In genomic region chr1:150681433-150681832, GRCm38 (mm10) we compare ENCODE assay signal across 18 mouse cellular contexts.
DNase-seq lines count a peak whose midpoint lies in the region; ATAC-seq and TF ChIP-seq lines count a peak whose summit lies in the region.
"Had no signal": no experiment of that assay in that cellular context is flagged by ENCODE, and none has a peak within 500 bp of the region (broad histone marks: within the 10 kb centered on the region; RNA-seq: fewer than 3 reads in every experiment).

No protein-coding gene starts in this region.

- TF ChIP-seq CTCF in forebrain, postnatal 0 days (IDR thresholded peaks at IDR 0.05; ENCODE audit: low read depth) = no peak
- TF ChIP-seq CTCF in left cerebral cortex, adult 2 months (IDR thresholded peaks at IDR 0.05) = no peak

- H3K27ac ChIP-seq in forebrain, postnatal 0 days (ENCODE audit: low read depth, low read length) = 0 out of 2 replicates have a peak overlapping the region, but pooled peaks have one; percentile 0
- H3K27ac ChIP-seq in forebrain, embryonic 13.5 days = no peak overlapping the region
- H3K27ac ChIP-seq in left cerebral cortex, adult 2 months = no peak overlapping the region
- H3K27ac ChIP-seq in limb, embryonic 12.5 days = 0 out of 2 replicates have a peak overlapping the region, but pooled peaks have one; percentile 8
- H3K27ac ChIP-seq: heart, embryonic 15.5 days; hindbrain, embryonic 12.5 days; macrophage had no signal

- no peaks in the 10 kb centered on the region for H3K4me1 ChIP-seq in forebrain, postnatal 0 days (ENCODE audit: insufficient read depth)
- H3K4me1 ChIP-seq in forebrain, embryonic 13.5 days = no peaks in the 10 kb centered on the region
- H3K4me1 ChIP-seq in limb, embryonic 12.5 days (replicated peaks) = peaks cover 33% of the 10 kb centered on the region
- H3K4me1 ChIP-seq: heart, embryonic 15.5 days; hindbrain, embryonic 12.5 days had no signal

- intact Hi-C loops in left cerebral cortex, adult 2 months (cut with DNase I) = no loop called here

- 0 out of 2 replicates have a peak overlapping the region, but pooled peaks have one; percentile 21 for H3K4me2 ChIP-seq in forebrain, postnatal 0 days (ENCODE audit: low read depth)
- H3K4me2 ChIP-seq in forebrain, embryonic 13.5 days = no peak overlapping the region
- no peak overlapping the region for H3K4me2 ChIP-seq in limb, embryonic 12.5 days
- H3K4me2 ChIP-seq: embryonic facial prominence, embryonic 13.5 days; heart, embryonic 15.5 days; hindbrain, embryonic 12.5 days had no signal

- ATAC-seq in forebrain, postnatal 0 days = peak; percentile 40; the same call in 1 of the 2 replicates
- no peak for ATAC-seq in forebrain, embryonic 13.5 days
- ATAC-seq in limb, embryonic 12.5 days (ENCODE audit: insufficient number of reproducible peaks, insufficient read depth, low FRiP score, low TSS enrichment, low read depth) = no peak
- ATAC-seq: activated CD4-positive, CD25-positive, alpha-beta regulatory T cell, adult 4 months; intestine, postnatal 0 days; Patski had no signal

- H3K9ac ChIP-seq in forebrain, postnatal 0 days = no peak overlapping the region
- no peak overlapping the region for H3K9ac ChIP-seq in forebrain, embryonic 13.5 days
- H3K9ac ChIP-seq in limb, embryonic 12.5 days (replicated peaks) = no peak overlapping the region
- H3K9ac ChIP-seq: embryonic facial prominence, embryonic 13.5 days; heart, embryonic 15.5 days; hindbrain, embryonic 12.5 days had no signal

- H3K36me3 ChIP-seq in forebrain, postnatal 0 days (ENCODE audit: insufficient read depth) = no peaks in the 10 kb centered on the region
- no peaks in the 10 kb centered on the region for H3K36me3 ChIP-seq in forebrain, embryonic 13.5 days (ENCODE audit: poor library complexity, severe bottlenecking)
- H3K36me3 ChIP-seq in limb, embryonic 12.5 days = peaks cover 42% of the 10 kb centered on the region
- H3K36me3 ChIP-seq: hindbrain, embryonic 12.5 days had no signal

- 0 out of 2 replicates have a peak overlapping the region, but pooled peaks have one; percentile 15 for H3K4me3 ChIP-seq in forebrain, postnatal 0 days (ENCODE audit: low read depth, low read length)
- H3K4me3 ChIP-seq in forebrain, embryonic 13.5 days = no peak overlapping the region
- peak overlapping the region; percentile 28 for H3K4me3 ChIP-seq in left cerebral cortex, adult 2 months
- no peak overlapping the region for H3K4me3 ChIP-seq in limb, embryonic 12.5 days (replicated peaks)
- H3K4me3 ChIP-seq: embryonic facial prominence, embryonic 13.5 days; heart, embryonic 15.5 days; hindbrain, embryonic 12.5 days had no signal

- DNase-seq in forebrain, postnatal 0 days = peak; percentile 35
- no peak for DNase-seq in left cerebral cortex, adult 2 months (ENCODE audit: extremely low spot score in 1 of 2, low spot score in 2 of 2)
- DNase-seq in left cerebral cortex, adult 18-20 months (ENCODE audit: low spot score in 2 of 2) = no peak
- DNase-seq in brain, embryonic 18.5 days (ENCODE audit: low read depth, low spot score) = peak; percentile 18
- DNase-seq in testis, postnatal 14 days (ENCODE audit: low spot score) = no peak
- no peak for DNase-seq in ovary, adult 18-20 months (ENCODE audit: low spot score)
- DNase-seq: adrenal gland, postnatal 14 days; heart, adult 18-20 months; lung, adult 2 months had no signal

- WGBS in forebrain, postnatal 0 days = 70% methylated on average over 3 of the region's 3 CpGs
- 89% methylated on average over 3 of the region's 3 CpGs for WGBS in forebrain, embryonic 13.5 days
- 62% methylated on average over 3 of the region's 3 CpGs for WGBS in limb, embryonic 12.5 days

- H3K9me3 ChIP-seq in forebrain, postnatal 0 days (ENCODE audit: low read length) = no peaks in the 10 kb centered on the region
- no peaks in the 10 kb centered on the region for H3K9me3 ChIP-seq in forebrain, embryonic 13.5 days (replicated peaks)
- no peaks in the 10 kb centered on the region for H3K9me3 ChIP-seq in limb, embryonic 12.5 days
- H3K9me3 ChIP-seq: embryonic facial prominence, embryonic 13.5 days; heart, embryonic 15.5 days; hindbrain, embryonic 12.5 days had no signal

- H3K27me3 ChIP-seq in forebrain, postnatal 0 days (ENCODE audit: insufficient read depth, low read length) = no peaks in the 10 kb centered on the region
- no peaks in the 10 kb centered on the region for H3K27me3 ChIP-seq in forebrain, embryonic 13.5 days
- no peaks in the 10 kb centered on the region for H3K27me3 ChIP-seq in limb, embryonic 12.5 days
- H3K27me3 ChIP-seq: embryonic facial prominence, embryonic 13.5 days; heart, embryonic 15.5 days; hindbrain, embryonic 12.5 days; Patski had no signal

Comparison
In these comparisons a context has a peak if more than half of its experiments do, and no peak if none do; other contexts are left out.
1. H3K27ac ChIP-seq: peak in forebrain, postnatal 0 days (single experiment) and limb, embryonic 12.5 days (single experiment); none in forebrain, embryonic 13.5 days (single experiment) and left cerebral cortex, adult 2 months (single experiment).
2. H3K4me3 ChIP-seq: peak in forebrain, postnatal 0 days (single experiment) and left cerebral cortex, adult 2 months (single experiment); none in forebrain, embryonic 13.5 days (single experiment) and limb, embryonic 12.5 days (single experiment).
3. DNase-seq: peak in forebrain, postnatal 0 days (single experiment) and brain, embryonic 18.5 days (single experiment); none in left cerebral cortex, adult 2 months (0 of 2), left cerebral cortex, adult 18-20 months (0 of 2), testis, postnatal 14 days (single experiment) and ovary, adult 18-20 months (single experiment).